Mouse (Mus musculus) embryonic stem cell, embryonic (primary cell): ENCODE measurements at regions not wholly inside any gene's neighbourhood (a gene's known extent, or its start where the extent isn't known, plus 50 kb on each side); places are given as distances from the start of the nearest gene placed in this dataset.

Source experiments
- CTCF ChIA-PET, 4 experiments: fragments of 300-600 bp in 2 of 4; fragments of 350-600 bp in 2 of 4; sonication (Branson Sonifier 250); formaldehyde crosslinking; loops; one replicate each; lab custom pipeline; 2022; ENCODE audit warnings: inconsistent platforms in 2 of 4; lab: Charles Lee
- POLR2A ChIA-PET, 4 experiments: fragments of 300-600 bp in 2 of 4; fragments of 350-600 bp in 2 of 4; sonication (Branson Sonifier 250); formaldehyde crosslinking; loops; one replicate each; lab custom pipeline; 2022; ENCODE audit warnings: antibody characterized with exemption in 4 of 4, inconsistent platforms in 1 of 4; lab: Charles Lee

DNA sequence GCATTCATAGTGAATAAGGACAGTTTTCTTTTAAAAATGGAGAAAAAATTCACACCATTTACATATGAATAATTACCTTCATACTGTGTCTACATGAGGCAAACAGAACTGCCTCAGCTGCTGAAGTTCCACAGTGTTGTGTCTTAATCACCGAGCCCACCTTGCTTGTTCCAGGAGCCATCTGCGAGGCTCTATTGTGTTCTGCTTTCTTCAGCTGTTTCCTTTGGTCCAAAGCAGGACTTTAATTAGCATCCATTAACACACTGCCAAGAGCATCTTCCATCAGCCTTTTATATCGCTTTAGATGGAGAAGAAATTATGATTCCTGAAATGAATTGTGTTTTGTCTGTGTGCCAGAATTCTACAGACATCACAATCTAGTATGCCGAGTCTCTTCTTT is 3423.1 kb upstream of the Lrrc6 start:
- ChIA-PET CTCF (no interaction called here), POLR2A (no interaction called here)

DNA sequence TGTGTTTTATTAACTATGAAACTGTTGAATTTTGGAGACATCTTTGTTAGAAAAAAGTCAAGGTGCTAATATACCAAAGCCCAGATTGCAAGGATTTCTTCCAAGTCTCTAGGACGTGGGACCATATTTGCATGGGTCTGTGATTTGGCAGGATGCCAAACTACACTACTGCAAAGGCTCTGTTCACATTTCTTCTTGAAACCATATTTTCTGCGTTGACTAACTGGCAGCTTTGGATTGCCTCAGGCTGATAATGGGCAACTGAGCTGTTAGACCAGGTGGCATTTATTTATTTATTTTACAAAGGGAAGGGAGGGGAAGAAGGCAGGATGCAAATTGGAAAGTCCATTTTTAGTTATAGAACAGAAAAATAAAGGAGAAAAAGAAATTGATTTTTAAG is 3422.6 kb upstream of the Lrrc6 start:
- ChIA-PET CTCF (no interaction called here), POLR2A (no interaction called here)

DNA sequence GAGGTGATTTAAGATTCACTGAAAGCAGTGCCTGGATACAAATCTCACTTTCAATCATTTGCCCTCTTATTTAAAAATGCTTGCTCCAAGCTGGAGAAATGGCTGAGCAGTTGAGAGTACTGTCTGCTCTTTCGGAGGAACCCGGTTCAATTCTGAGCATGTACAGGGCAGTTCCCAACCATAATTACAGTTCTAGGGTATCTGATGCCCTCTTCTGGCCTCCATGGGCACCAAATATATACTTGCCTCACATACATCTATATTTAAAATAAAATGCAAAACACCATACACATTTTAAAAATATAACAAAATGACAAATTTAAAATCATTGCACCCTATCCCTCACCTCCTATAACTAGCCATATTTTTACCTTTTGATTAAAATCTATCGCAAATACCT is 3421.5 kb upstream of the Lrrc6 start:
- CTCF ChIA-PET = no interaction called here
- POLR2A ChIA-PET = no interaction called here

GRCm38 (mm10) chr15:69885764-69886163 is 3385.1 kb upstream of the Lrrc6 start:
- ChIA-PET CTCF (no interaction called here), POLR2A (interaction anchor here in 1 of 4 experiments (1.5 kb wide), 1 partner anchor 45 kb away, joined by 3 read pairs; no protein-coding TSS in a partner anchor)

DNA sequence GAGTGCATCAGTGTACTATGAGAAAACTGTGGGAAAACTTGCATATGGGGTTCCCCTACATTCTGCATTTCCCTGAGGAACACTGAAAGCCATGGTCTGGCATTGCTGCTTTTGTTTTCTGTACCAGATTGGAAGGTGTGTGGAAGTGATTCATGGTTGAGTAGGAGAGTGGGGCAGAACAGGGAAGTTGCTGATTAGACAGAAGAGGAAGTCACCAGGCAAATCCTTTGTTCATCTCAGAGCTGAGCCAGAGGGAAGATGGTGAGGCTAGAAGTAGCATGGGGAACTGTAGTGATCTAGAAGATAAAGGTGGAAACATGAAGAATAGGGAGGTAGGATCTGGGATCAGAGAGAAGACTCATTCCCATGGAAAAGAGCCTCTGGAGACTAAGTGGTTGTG is 3377.8 kb upstream of the Lrrc6 start:
- ChIA-PET CTCF (no interaction called here), POLR2A (interaction anchor here in 1 of 4 experiments (0.6 kb wide), 1 partner anchor 30 kb away, joined by 11 read pairs; no protein-coding TSS in a partner anchor)

GRCm38 (mm10) chr15:69853521-69853920 is 3352.8 kb upstream of the Lrrc6 start:
- POLR2A ChIA-PET = interaction anchor here in 1 of 4 experiments (1.3 kb wide), 1 partner anchor 10 kb away, joined by 3 read pairs; no protein-coding TSS in a partner anchor
- CTCF ChIA-PET = no interaction called here

GRCm38 (mm10) chr15:69849644-69850043 is 3348.9 kb upstream of the Lrrc6 start:
- ChIA-PET CTCF (no interaction called here), POLR2A (no interaction called here)
